Mouse (Mus musculus) cerebellum, postnatal 36 days (tissue): ENCODE results near the gene Bnip2.
A peak's percentile ranks its signal among the peaks of the same experiment; 100 is the strongest.

ENCODE experiments used
- DNase-seq, 2 experiments: peaks; one replicate each; pipeline ENCODE4 v3.0.0; 2021 to 2022; ENCODE audit warnings: mixed read lengths in 2 of 2

Gene Bnip2

GRCm38 (mm10) chr9:69989303-69990121, at the start of gene Bnip2:
Bnip2 (plus strand) TSS chr9:69989466.
- DNase-seq: peak; percentile 96 to 98

DNA sequence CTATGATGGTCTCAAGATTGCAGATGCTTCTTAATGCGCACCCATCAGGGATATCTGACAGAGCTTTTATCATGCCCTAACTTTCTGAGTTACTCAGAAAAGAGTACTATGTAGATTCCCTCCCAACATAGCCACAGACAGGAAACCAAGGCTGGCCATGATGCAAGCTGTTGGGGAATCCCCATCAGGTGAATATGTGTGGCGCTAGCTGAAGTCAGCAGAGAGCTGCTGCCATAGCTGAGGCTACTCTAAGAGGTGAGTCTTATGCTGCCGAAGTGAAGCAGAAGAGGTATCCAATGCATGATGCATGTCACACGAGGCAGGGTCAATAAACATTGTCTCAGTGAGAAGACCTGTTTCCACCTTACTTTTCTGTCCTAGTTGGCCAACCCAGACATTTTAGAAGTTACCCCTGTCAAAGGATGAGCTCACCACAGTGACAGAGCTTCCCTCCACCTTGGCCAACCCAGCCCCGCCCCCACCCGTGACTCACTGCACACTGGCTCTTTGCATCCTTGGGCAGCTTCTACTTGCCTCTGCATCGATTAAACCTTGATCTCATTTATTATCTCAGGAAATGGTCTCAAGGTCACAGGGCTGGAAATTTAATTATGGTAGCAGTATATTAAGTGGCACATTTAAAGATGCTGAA, 48.3 kb upstream of the Bnip2 start:
- no peak for DNase-seq

DNA sequence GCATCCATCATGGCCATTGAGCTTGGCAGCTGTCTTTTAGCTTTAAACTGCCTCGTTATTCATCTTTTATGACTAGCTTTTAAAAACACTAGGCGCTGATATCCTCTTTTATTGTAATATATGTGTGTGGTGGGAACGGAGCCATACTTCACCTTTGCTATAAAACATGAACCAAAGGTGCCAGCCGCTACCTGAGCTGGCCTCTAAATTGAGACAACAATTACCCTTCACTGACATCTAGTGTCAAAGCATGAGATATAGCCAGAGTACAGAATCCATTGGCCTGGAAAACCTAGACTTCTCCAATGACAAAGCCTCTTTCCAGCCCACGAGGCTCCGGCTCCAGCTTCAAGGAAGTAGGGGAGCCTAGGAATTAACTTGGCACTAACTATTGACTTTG, 47.7 kb upstream of the Bnip2 start:
- no peak for DNase-seq

- peak in 1 of 2 experiments; percentile 12 for DNase-seq
Measured at GRCm38 (mm10) chr9:69948964-69949363, 40.3 kb upstream of the Bnip2 start.

DNA sequence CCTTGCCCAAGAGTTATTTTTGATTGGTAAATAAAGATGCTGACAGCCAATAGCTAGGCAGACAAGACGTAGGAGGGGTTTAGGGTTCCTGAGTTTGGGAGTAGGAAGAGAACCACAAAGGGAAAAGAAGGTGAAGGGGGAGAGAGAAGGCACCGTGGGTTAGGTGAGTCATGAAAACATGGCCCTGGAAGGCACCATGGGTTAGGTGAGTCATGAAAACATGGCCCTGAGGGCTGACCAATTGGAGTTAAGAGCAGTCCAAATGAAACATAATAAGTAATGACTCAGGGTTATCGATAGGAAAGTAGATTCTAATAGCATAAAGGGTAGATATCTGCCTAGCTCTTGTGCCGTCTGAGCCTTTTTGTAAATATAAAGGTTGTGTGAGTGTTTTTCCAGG, 39.6 kb upstream of the Bnip2 start:
- DNase-seq: no peak

DNA sequence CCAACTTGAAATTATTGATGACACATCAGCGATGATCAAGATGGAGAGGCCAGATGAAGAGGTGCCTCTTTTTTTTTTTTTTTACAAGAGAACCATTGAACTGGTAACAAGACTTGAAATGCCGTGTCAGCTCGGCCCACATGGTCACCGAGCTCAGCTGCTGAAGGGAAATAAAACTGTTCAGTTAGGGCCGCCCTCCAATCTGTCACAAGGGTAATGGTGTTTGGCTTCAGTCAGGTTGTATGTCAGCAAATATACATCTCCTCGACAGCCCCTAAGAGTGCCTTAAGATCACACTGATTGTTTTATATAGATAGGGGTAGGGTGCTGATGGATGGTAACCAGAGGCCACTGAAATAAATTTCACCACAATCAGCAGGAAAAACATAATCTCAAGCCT, 28.3 kb upstream of the Bnip2 start:
- DNase-seq: no peak

DNA sequence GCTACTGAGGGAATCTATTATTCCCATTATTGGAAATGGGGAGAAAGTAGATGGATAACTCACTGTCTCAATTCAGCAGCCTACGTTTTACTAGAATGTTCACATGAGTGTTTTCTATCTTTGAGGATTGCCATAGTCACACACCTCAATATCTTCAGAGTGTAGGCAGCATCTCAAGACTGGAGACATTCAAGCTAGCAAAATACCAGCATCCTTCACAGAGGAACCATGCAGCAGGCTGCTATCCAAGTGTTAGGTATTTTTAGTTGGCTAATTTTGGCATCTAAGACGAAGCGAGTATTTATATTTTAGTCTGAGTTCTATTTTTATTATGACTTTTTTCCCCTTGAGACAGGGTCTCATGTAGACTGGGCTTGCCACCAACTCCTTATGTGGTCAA, 24.9 kb upstream of the Bnip2 start:
- DNase-seq: no peak

DNA sequence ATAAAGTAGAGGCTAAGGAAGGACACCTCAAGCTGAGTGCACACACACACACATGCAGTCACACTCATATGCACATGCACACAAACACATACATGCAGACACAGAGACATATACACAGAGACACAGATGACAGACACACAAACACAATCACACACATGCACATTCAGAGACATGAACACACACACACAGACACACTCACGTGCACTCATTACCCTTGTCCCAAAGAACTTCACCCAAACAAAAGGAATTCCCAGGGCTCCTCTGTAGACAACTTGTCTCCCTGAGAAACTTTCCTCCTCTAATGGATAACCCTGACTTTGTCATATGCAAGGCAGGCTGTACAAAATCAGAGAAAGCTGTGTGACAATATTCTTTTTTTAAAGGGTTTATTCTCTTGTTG, 3.7 kb upstream of the Bnip2 start:
- DNase-seq: no peak

GRCm38 (mm10) chr9:69986063-69986462, 3.2 kb upstream of the Bnip2 start:
- no peak for DNase-seq

DNA sequence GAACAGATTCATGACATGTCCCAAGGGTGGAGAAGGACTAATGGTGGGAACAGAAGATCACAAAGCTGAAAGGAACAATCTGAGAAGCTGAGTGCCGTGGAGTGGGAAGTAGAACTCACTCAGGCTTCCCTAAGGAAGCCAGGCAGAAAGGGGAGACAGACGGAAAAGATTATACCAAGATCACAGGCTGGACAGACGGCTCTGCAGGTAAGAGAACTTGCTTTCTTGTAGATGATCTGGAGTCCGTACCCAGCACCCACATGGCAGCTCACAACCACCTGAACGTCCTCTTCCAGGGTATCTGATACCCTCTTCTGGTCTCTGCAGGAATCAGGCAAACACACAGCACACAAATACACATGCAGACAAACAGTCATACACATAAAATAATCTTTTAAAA, 2.7 kb upstream of the Bnip2 start:
- DNase-seq: no peak

DNA sequence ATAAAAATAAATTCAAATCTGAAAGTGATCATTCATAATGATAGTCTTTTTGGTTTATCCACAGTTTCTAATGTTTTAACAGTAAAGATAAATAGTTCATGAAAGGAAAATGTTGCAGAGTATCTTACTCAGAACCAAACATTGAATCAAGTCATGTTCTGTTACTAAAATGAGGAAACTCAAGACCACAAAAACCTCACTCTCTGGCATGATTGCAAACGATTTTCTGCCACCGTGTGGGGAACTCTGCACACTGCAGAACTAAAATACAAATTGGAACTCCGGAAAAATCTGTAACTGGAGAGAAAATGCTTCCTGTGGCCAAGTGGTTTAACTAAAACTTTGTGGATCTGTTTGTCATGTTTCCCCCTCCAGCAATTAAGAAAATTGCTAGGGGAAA, 1.7 kb upstream of the Bnip2 start:
- peak; percentile 45 to 57 for DNase-seq

- no peak for DNase-seq
Measured at GRCm38 (mm10) chr9:69988706-69989302, 462 bp upstream of the Bnip2 start.

GRCm38 (mm10) chr9:69990346-69990745, 1.1 kb downstream of the Bnip2 start:
- no peak for DNase-seq

DNA sequence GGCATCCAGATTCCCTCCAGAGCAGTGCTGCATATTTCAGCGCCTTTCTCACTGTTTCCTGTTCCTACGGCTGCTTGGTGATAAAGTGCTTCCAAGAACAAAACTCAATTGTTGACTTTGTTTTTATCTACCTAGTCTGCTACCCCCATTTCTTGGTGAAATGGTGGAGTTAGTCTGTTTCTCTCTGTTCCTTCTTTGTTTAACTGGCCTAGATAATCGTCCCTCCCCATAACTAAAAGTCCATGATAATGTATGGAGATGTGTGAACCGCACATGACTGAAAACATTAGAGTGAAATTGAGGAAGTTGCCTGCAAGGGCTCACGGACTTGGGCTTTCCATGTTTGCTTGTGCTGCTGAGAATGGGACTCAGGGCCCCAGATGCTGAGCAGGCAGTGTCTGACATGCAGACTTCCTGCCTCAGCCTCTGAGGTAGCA, 3.6 kb downstream of the Bnip2 start:
- DNase-seq: no peak

DNA sequence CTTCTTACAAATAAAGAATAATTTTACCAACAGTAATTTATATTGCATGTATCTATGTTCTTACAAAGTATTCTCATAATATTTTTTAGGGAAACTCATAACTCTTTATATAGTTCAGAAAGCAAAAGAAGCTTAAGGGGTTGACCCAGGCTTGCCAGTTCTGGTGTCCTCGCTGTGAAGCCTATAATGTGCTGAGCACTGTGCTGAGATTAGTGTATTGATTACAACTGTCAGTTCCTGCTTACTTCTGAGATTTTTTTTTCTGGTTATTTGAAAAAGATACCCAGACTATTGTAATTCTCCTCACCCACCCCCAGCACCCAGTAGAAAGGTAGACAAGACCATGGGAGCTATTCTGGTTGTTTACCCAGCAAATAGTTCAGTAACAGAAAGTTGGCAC, 4.2 kb downstream of the Bnip2 start:
- no peak for DNase-seq

DNA sequence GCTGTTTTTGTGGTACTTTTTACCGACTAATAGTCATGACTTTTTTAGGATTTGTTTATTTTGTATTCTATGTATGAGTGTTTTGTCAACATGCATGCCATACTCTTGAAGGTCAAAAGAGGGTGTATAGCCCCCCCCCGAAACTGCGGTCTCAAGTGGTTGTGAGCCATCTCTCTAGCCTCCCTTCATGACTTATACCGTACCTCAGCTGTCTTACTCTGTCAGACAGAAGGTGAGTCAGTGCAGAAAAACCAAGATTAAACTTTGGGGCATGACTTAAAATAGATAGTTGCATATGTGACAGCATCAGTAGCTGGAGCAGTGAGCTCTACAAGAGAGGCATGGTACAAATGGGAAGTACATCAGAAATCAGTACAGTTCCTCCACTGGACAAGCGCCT, 5.3 kb downstream of the Bnip2 start:
- DNase-seq: no peak

DNA sequence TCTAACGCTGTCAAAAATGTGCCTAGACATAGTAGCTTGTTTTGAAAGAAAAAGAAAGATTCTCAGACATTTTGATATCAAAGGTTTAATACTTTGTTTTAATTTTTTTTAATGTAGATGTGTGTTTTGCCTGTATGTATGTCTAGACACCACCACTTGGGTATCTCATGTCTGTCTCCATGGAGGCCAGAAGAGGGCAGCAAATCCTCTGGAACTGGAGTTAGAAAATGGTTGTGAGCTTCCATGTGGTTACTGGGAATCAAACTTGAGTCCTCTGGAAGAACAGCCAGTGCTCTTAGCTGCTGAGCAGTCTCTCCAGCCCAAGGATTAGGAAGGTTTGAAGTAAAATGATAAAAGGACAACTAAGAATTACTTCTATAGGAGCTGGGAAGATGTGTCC, 10.1 kb downstream of the Bnip2 start:
- no peak for DNase-seq

- DNase-seq: no peak
Measured at GRCm38 (mm10) chr9:70003516-70003915, 14.2 kb downstream of the Bnip2 start.

GRCm38 (mm10) chr9:70006984-70007383, 17.7 kb downstream of the Bnip2 start:
- DNase-seq: no peak

DNA sequence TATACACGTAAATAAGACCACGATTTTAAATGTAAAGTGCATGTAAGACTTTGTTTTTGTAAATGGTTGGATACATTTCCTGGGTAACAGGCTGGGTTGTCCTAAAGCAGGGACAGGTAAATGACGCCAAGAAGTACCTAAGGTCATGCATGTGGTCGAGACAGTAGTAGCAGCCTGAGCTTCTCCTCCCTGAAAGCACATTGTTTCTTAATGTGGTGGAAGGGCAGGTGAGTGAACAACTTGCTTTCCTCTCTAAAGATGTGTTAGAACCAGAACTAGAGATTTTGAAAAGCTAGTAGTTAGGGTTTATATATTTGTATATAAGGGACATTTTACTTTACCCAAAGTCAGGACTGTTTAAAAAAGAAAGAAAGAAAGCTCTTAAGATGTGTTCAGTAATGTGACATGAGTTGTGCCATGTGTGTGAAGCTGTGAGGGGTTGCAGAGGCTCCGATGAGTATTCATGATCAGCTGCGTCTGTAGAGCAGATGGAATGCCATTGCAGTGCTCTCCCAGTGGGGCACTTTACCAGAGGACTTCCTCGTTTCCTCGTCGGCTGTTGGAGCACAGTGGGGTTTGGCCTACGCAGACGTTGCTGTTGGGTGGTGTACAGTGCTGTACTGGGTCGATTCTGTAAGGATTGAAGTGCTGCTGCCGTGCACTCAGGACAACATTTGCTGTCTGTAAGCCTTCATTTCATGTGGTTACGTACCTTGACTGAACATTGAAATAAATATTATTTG, 18.4 kb downstream of the Bnip2 start:
- no peak for DNase-seq

DNA sequence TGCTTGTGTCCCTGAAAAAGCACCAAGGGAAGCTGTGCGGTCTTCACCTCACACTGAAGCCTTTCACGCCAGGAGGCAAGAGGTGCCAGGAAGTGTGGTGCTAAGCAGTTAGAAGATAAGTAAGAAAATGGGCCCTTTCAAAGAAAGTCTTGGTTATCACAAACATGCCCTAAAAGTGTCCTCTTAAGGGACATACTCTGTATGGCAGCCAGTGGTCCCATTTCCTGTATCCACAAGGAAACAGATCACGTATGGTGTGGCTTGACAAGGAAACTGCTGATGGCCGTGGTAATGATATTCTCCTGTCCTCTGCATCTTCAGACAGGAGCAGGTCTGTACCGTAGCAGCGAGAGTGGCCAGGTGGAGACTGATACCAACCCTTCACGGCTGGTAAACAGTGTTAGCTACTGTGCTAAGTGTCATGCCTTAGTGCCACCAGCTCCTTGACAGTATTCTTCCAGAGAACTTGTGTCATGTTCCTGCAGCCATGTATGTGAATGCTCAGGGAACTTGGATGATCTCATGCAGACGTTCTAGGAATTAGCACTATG, 20.6 kb downstream of the Bnip2 start:
- DNase-seq: no peak

DNA sequence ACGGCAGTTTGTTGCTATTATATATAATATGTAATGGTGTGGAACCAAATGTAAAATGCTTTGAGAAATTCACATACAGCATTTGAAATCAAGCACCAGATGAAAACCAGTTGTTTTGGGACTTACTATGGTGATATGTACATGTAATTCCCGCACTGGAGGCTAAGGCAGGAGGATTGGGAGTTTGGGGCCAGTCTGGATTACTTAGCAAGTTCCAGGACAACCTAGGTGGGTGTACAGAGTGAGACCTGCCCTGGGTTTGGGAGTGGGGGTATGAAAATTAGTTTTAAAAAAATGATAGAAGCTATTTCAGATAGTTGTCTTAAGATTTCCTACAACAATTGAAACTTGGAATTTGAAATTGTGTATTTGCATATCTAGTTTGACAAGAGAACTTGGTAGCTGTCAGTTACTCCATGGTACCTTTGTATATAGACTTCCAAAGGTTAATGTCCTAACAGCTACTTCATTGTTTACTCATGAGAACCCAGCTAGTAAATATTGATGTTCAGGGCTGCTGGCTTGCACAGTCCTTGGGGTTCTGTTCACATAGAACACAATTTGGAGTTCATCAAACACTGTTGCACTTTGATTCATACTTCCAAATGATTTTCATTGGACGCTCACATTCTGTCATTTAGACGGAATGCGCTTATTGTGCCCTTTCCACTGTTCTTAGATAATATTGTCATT, 21.7 kb downstream of the Bnip2 start:
- no peak for DNase-seq
